Mouse (Mus musculus) thymus, adult 2 months (tissue): ENCODE measurements around the gene 9930021J03Rik.

Experiments used
- CTCF ChIP-seq: fragments of 200-500 bp; IDR thresholded peaks from 2 replicates; pipeline ENCODE4 v1.5.1; 2012; ENCODE audit warnings: mild to moderate bottlenecking, control low read depth, low read length, moderate library complexity, borderline replicate concordance; ENCODE audit not compliant: control insufficient read depth, poor library complexity, insufficient read depth; ENCODE audit errors: extremely low read depth
- POLR2A ChIP-seq: fragments of 200-500 bp; IDR thresholded peaks from 2 replicates; pipeline ENCODE4 v1.6.1; 2012; ENCODE audit warnings: mild to moderate bottlenecking, low read length, control low read depth, moderate library complexity; ENCODE audit not compliant: control insufficient read depth, poor library complexity, insufficient read depth; ENCODE audit errors: extremely low read depth

DNA sequence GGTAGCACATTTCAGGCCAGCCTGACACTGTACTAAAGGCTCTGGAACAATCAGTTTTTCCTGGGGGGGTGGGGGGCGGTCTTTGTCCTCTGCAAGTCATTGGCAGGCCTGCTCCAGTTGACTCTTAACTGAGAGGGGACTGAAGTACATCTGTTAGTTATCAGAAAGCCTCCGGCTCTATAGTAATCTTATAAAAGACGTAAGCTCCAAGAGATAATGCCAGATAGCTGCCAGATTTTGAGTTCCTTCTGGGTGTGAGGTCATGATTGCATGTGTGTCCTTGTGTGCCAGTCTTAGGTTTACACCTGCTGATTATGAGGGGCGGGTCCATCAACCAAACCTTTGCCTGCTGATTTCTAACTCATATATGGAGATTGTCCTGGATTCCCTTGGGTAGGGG, 139.6 kb downstream of the 9930021J03Rik start:
- TF ChIP-seq CTCF = no peak
- TF ChIP-seq POLR2A = no peak
